Mouse (Mus musculus) spleen, adult 12 weeks (tissue): Measurements from ENCODE around the gene Fam19a3.
"Not testable (repeated sequence)": the region's sequence is repeated elsewhere in the genome, so short reads cannot be mapped to it uniquely, and the experiment has no call there.

Source experiments
- DNase-seq: peaks from one replicate; pipeline ENCODE4 v3.0.0; 2022; ENCODE audit warnings: low spot score

The Fam19a3 gene

DNA sequence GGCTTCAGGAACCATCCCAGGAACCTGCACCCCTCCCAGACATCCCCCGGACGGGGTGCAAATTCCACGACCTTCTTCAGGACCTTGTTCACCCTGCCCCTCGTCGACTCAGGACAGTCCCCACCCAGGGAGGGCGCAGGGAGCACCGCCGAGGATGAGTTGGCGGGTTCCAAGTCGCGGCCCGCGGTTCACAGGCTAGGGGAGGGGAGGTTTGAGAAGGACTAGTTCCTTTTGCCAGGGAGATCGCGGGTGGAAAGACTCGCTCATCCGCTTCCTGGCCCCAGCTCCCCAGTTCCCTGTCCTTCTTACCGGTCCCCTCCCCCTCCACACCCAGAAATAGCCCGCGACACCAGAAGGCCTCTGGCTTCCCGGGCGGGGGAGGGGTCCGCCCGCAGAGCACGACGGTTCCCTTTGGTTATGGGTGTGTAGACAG is at the start of gene Fam19a3:
Gene Fam19a3, minus strand, starts transcription at position 370 of the 433 bp plus-strand sequence.
- no peak for DNase-seq

DNA sequence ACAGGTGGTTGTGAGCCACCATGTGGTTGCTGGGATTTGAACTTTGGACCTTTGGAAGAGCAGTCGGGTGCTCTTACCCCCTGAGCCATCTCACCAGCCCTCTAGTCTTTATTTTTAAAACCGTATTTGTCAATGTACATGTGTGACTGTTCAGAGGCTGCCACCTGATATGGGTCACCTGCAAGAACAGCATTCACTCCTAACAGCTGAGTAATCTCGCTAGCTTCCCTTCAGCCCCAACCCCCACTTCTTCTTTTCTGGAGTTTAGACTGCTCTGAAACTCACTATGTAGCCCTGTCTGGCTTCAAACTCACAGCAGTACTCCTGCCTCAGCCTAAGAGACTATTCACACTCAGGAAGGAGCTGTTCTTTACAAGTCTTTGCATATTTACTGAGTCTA is 40.8 kb upstream of the Fam19a3 start:
- DNase-seq, result no peak

DNA sequence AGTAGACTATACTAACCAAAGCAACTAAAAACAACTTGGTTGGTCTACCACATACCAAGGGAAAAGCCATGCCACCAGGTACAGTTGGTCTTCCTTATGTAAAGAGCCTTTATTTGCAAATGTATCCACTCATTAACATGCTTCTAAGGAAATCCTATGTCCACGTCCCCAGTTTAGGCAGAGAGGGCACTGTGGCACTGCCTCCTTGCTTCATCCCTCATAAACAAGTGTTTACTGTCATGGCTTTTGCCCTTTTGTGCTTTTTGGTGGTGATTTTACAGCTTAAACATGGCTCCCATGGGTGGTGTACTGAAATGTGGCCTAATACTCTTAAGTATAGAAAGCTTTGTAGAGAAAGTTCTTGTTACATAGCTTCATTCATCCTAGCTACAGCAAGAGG is 38.8 kb upstream of the Fam19a3 start:
- no peak for DNase-seq

DNA sequence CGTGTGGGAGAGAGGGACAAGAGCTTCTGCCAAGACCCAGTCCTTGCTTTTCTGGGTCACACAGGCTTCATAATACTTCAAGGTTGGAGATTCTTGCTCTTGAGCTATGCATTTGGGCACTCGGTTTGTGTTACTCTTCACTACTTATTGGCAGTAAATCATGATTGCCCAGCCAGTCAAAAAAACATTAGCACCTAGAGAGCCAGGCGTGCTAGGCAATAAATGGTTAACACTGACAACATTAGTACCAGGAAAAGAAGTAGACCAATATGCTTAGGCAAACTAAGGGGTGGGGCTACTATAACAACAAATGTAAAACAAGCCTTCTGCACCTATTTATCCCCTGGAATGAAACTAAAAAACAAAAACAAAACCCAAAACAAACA is 37.1 kb upstream of the Fam19a3 start:
- no peak for DNase-seq

DNA sequence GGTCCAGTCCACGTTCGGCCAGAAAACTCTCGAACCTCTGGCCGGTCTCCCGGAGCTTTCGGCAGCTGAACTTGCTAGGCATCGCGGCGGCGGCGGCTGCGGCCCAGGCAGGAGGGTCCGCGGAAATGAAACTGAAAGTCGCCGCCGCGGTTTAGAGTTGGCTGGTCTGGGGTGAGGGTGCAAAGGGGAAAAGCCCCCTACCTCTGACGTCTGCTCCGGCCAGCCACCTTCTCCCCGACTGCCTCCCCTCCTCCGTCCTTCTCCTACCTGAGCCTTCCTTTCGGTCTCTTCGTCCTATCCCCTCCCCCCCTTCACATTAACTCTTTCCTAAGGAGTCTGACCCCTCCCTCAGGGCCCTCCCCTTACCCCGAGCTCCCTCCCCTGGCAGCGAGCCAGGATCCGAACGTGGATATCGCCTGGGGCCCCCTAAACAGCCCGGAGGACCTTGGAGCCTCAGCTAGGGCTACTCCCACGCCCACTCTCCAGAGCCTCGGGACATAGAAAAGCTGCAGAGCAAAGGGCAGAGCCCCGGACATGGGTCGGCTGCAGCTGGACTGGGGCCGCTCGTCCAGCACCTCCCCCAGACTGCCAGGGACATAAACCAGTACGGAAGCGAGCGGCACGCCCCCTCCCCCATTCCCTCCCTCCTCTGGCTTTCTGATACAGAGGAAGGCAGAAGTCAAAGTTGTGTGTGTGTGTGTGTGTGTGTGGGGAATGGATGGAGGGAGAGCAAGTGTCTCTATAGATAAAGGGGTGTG is 36.5 kb upstream of the Fam19a3 start, which contains the start of gene Mov10:
Gene Mov10, minus strand, starts transcription at position 573 of the 758 bp plus-strand sequence.
- DNase-seq, result peak; percentile 41

DNA sequence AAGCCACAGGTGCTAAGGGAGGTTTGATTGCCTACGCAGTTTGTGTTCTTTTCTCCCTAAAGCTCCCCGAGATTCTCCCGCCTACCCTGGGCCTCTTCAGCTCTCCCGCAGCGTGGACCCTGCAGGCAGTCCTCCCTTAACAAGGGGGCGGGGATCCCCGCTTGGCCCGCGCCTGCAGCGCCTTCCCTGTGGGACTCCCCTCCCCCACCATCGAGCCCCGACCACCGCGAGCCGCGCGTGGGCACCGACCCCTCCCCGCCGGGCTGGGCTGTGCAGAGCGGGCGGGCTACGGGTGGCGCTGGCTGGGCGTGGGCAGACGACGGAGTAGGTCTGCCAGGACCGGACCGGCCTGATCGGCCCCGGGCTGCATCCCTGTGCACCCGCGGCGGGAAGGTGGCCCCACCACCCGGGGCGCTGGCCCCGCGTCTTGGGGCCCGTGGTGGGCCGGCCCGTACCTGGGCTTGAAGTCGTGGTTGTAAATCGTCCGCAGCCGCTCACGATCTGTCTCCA is 35.9 kb upstream of the Fam19a3 start:
- peak; percentile 40 for DNase-seq

DNA sequence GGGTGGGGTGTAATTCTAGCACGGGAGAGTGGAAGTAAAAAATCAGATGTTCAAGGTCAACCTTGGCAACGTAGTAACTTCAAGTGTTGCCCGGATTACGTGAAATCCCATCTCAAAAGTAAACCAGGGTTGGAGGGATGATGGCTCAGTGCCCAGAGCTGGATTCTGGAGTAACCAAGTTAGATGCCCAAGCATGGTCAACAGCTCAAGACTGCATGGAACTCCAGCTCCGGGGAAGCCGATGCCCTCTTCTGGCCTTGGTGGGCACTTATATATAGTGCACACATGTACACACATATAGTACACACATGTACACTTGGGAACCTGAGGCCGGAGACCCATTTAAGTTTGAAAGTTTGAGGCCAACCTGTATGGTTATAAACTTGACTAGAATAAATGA is 34.5 kb upstream of the Fam19a3 start:
- no peak for DNase-seq

DNA sequence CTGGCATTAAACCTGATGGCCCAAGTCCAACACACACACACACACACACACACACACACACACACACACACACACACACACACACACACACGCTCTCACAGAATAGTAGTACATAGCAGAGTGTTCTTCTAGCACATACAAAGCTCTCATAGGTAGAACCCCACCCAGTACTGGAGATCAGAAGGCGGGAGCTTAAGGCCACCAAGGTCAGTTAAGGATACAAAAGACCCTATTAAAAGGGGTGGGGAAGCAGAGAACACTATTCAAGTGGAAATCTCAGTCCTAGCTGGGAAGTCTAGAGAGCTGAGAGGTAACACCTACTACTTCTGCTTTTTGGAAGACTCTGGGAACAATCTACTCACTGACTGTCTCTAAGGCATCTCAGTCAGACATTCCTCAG is 33.7 kb upstream of the Fam19a3 start:
- DNase-seq, result no peak

DNA sequence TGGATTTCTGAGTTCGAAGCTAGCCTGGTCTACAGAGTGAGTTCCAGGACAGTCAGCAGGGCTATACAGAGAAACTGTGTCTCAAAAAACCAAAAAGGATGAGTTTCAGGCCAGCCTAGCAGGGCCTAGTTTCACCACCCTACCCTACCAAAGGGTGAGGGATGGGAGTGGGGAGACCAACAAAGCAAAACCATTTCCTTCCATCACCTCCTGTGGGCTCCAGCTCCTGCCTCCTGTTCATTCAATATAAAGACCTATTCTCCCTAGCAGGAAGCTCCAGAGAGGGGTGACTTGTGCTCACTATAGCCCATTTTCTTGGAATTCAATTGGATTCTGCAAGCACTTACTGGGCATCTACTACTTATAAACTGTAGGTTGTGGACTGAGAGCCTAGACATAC is 33.1 kb upstream of the Fam19a3 start:
- no peak for DNase-seq

DNA sequence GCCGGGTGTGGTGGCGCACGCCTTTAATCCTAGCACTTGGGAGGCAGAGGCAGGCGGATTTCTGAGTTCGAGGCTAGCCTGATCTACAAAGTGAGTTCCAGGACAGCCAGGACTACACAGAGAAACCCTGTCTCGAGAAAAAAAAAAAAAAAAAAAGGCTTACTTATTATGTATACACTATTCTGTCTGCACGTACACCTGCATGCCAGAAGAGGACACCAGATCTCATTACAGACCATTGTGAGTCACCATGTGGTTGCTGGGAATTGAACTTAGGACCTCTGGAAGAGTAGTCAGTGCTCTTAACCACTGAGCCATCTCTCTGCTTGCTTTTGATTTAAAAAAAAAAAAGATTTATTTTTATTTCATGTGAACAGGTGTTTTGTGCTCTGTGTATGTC is 31.6 kb upstream of the Fam19a3 start:
- not testable (repeated sequence) for DNase-seq

DNA sequence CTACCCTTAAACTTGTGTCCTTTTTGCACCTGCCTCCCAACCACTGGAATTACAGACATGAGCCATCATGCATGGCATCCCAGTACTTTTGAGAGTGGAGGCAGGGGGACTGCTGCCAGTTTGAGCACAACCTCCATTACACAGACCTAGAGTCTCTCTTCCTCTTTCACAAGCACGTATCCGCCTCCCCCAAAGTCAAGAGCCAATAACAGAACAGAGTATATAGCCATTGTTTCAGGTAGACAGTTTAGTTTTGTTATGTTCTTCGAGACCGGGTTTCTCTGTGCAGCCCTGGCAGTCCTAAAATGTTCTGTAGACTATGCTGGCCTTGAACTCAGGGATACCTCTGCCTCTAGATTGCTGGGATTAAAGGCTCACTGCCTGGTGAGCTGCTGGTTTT is 30.6 kb upstream of the Fam19a3 start:
- no peak for DNase-seq

DNA sequence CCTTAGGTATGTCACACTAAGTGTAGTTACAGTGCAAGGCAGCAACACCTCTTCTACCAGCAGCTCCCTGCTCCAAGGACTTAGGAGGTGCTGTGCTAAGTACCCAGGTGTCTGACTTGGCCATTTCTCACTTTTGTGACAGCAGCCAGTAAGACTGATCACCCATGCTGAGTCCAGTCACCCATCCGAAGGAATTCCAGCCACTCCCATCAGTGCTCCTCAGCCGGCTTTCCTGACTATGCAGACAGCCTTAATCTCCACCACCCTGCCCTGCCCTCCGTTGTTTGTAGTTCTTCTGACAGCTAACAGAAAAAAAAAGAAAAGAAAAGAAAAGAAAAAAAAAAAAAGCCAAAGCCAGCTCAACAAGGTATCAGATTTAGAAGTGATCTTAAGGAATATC is 30.1 kb upstream of the Fam19a3 start:
- no peak for DNase-seq

DNA sequence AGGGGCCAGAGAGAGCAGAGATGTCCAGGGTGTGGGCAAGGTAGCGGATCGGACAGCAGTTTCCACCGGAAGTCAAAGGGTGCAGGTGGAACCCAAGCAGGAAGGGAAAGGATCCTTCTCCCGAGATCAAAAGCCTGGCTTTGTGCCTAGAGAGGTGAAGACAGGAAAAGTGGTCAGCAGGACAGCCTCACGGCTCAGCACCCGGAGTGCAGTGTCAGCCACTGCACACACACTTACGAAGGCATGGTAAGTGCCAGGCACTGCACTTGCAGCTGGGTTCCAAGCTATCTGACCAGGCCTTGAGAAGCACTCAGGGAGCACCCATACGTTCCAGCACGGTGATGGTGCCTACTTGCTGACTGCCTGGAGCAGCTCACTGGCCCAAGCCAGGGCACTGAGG is 23.9 kb upstream of the Fam19a3 start:
- no peak for DNase-seq

DNA sequence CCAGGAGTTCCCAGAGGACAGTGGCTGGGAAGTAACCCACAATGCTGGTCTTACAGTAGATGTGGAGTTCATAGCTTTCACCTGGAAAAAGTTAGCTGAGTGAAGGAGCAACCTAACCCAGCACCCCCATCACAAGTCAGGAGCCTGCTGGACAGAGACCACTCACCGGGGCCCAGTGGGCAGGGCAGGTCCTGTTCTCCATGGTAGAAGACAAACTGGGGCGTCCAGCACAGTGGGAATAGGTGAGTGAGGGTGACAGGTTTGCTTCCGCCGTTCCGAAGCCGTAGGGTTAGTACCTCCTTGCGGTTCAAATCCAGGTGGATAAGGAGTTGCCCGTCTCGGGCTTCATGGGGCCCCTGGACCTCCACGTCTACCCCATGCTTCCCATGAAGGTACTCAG is 22.7 kb upstream of the Fam19a3 start:
- DNase-seq, result no peak

DNA sequence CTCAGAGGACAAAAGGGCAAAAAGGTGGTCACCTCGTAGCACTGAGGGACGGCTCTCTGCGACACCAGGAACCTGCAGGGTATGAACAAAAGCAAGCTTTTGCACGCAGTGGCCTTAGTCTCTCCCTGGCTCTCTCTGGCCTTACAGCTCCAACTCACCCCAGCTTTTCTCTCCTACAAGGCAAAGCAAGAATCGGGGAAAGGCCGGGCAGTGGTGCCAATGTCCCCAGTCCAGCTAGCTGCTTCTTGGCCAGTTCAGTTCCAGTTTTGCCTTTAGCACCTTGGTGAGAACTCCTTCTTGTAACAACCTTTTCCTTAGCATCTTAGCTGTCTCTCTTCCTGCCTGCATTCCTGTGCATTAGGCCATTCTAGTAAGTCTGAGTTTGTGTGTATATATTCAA is 19.8 kb upstream of the Fam19a3 start:
- DNase-seq, result no peak

DNA sequence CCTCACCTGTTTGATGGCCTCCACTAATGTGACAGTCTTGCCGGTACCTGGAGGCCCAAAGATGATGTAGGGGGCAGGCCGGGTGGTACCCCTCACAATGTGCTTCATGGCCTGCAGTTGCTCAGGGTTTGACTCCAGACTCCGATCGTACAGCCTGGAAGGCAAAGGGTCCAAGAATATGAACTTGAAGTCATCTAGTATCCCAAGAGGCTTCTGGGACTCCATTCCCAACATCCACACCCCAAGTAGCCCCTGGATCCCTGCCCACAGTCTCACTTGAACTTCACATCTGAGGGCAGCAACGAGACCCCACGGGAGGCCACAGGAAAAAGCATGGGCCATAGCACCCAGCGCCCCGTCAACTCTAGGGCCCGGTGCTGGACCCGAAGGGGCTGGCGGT is 19.0 kb upstream of the Fam19a3 start:
- DNase-seq, result no peak

DNA sequence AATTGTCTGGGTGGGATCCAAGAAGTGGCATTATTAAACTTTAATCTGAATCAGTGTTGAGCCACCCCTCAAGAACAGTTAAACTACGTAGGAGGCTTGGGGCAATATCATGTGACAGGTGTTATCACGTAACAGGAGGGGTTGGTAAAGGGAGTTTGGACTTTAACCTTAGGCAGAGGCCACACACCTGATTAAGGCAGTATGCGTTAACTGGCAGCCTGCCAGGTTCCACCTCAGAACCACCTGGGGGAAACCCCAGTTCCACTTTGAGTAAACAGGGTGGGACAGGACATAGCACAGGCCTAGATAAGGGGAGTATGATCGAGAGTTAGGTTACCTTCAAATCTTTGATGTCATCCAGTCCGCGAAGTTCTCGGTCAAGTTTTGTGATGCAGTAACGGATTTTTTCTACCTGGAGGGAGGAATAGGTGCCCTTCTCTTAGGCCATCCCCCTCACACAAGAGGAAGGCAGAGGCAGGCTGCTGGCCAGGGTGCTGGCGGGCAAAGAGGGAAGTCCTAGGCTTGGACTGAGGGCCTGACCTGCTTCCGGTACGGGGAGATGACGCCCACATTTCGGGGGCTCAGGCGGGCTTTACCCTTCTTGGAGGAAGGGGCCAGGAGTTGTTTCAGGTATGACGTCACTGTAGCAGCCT is 14.9 kb upstream of the Fam19a3 start:
- DNase-seq, result no peak

DNA sequence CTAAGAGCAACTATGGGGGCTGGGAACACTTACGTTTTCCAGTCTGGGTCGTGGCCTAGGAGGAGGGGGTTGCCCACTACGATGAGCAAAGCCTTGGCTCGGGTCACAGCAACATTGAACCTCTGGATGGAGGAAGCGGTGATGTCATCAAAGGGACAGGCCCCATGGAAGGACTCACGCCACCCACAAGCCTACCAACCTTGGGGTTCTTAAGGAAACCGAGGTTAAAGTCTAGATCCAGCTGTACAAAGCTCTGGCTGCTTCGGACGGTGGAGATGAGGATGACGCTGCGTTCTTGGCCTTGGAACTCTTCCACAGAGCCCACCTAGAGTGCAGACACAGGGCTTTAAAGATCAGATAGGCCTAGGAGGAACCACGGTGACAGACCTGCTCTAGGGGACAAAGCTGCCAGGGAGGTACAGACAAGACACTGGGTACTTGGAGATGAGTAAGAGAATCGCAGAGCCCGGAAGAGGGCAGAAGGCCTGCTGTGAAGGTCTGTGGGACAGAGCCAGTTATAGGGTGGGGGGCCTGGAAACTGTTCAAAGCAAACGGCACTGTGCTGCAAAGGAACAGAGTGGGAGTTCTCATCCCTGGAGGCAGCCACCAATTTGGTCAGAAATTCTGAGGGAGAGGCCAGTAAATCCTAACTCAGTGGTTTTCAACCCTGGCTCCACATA is 14.2 kb upstream of the Fam19a3 start:
- DNase-seq, result no peak

DNA sequence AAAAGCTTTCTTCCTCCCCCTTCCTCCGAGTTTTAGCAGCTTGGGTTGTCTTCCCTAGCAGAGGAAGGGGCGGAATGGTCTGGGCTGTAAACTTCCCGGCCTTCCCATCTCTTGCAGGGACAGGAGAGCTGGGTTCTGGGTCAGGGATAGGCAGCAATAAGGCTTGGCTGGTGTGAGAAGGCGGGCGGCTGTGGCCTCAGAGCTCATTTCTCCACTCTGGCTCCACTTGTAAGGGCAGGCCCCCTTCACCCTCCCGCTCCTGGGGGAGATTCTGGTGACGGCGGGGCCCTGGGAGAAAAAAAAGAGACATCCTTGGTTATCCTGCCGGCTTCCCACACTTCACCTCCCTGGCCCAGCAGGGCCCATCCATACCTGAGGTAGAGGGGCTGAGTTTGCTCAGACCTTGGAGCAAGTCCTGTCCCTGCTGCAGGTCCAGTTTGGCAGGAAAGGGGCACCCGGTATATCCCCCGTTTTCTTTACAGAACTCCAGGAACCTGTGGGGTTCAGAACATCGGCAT is 13.4 kb upstream of the Fam19a3 start:
- DNase-seq, result no peak

DNA sequence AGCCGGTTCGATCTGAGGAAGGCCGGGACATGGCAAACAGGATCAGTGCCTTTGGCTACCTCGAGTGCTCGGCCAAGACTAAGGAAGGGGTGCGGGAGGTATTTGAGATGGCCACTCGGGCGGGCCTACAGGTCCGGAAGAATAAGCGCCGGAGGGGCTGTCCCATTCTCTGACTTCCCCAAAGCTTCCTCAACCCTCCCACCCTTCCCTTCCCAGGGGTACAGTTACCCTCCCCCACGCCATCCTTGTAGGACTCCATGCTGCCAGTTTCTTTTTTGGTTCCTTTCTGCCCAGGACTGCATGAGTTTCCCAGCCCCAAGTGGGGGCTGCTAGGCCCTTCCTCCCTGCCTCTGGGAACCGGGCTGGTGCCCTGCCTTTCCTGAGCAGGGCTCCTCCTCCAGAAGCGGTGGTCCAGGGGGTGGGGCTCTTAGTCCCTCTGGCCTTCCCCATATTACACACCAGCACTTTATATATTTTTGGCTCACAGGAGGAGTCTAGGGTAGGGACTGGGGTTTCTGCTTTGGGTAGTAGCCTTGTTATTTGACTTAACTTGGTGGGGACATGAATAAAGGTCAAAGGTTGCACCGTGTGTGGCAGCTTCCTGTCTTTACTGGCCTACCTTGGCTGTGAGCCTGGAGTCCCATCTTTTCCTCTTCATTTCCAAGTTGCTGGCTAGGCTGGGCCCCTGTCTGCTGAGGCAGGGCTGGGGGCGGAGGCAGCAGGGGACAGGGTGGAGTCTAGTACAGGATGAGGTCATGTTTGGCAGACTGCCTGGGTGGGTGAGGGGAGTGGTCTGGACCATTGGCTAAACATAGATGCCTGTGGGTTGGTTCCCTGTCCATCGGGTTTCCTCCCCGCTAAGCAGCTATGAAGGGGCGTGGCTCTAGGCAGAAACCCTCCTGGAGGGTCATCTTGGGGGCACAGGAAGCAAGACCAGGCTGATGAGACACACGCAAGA is 12.5 kb upstream of the Fam19a3 start:
- DNase-seq, result no peak
